Mouse (Mus musculus): ENCODE measurements around the gene Rarres2.
A peak's percentile ranks its signal among the peaks of the same experiment; 100 is the strongest.
"Not testable (repeated sequence)": the region's sequence is repeated elsewhere in the genome, so short reads cannot be mapped to it uniquely, and the experiment has no call there.

The Rarres2 gene

DNA sequence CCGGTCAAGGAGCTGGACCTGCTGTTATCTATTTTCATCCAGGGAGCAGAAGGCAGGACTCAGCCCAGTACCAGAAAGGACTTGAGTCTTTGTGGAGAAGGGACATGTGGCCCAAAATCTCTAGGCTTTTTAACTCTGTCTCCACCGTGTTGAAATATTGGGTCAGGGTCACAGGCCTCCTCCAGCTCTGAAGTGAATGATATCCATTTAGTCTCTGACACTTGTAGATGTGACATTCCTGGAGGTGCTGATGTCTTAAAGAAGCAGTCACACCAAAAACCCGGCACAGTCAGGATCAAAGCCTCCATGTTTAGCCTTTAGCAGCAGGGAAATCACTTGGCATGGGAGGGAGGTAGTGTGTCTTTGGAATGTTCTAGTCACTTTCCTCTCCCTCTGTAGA is 31.9 kb downstream of the Rarres2 start:
- no peak for DNase-seq (ENCODE audit: low spot score in 2 of 2)

DNA sequence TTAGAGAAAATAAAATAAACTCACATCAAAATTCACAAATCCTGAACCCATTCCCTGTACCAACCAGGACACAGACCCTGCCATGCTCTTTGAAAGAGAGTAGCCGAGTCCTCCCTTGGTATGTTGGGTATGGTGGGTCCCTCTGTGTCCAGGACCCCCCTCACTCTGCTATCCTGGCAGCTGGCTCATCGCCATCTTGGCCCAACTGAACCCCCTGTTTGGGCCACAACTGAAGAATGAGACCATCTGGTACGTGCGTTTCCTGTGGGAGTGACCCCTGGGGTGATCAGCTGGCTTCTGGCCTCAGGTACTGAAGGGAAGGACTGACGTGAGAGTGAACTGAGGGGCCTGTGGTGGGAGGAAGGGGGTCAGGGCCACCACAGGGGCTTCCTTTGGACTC is 32.7 kb downstream of the Rarres2 start:
- no peak for DNase-seq (ENCODE audit: low spot score in 2 of 2)

DNA sequence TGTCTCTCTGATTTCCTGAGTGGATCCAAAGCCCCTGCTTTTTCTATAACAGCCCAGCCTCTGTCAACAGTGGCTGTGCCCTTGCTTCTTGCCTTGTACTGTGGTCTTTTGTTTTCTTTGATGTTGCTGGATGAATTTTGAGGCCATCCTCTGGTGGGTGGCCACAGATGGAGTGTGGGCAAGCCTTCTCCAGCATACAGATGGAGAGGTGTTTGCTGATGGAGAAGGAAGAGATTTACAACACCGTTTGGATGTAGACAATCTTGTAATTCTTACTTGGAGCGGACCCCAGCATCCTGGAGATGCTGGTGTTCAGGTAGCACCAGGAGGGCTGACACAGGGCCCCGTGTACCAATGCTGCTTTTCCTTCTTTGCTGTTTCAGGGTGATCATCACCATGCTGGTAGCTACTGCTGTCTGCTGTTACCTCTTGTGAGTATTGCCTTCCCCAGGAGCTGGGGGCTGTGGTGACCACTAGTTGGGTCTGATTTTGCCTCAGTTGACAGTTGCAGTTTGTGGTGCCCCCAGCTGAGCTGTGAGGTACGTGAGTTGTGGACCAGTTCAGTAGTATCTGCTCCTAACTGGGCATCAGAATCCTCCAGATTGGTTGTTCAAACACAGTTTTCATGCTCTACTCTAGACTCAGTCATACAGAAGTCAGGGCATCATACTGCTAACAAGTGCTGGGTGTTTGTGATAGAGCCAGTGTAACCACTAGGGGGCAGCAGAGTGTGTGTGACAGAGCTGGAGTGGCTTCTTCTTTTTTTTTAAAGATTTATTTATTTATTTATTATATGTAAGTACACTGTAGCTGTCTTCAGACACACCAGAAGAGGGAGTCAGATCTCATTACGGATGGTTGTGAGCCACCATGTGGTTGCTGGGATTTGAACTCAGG is 33.5 kb downstream of the Rarres2 start:
- DNase-seq (ENCODE audit: low spot score in 2 of 2): peak; percentile 66 to 72

- no peak for DNase-seq (ENCODE audit: low spot score in 2 of 2)
Measured at GRCm38 (mm10) chr6:48537105-48537954, 35.3 kb downstream of the Rarres2 start, which contains the start of gene Atp6v0e2. TSS of gene Atp6v0e2 (plus strand) at chr6:48537615.

DNA sequence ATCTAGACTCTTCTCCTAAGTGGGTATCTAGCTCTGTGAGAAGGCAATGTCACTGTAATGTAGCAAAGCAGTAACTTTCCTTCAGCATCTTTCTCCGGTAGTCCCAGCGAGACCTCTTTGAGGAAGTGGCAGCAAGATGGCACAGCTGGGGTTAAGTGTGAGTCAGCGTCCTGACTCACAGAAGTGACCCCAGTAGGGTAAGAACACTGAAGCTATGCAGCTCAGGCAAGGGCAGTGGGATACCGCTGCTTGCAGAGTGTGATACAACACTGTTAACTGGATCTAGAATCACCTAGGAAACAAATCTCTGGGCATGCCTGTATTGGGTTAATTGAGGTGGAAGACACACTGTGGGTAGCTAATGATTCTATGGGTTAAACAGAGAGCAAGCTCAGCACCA is 36.5 kb downstream of the Rarres2 start:
- DNase-seq (ENCODE audit: low spot score in 2 of 2): no peak

GRCm38 (mm10) chr6:48534913-48535312 is 37.7 kb downstream of the Rarres2 start:
- no peak for DNase-seq (ENCODE audit: low spot score in 2 of 2)

DNA sequence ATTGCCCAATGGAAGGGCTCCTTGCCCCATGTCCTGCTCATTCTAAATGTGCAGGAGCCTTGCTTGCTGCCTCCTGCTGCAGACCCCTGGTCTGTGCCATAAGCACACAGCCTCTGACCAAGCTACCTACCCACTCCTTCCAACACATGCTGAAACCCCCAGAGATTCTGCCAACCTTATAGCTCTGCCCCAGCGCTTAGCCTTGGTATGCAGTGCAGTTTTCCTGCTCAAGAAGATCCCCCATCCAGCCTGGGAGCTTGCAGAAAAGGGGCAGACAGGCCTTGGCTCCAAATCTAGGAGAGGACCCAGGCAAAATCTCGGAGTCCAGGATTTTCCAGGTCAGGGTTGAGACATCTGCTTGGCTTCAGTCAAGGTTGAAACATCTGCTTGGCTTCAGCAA is 39.1 kb downstream of the Rarres2 start:
- no peak for DNase-seq (ENCODE audit: low spot score in 2 of 2)

- DNase-seq (ENCODE audit: low spot score in 2 of 2): no peak
Measured at GRCm38 (mm10) chr6:48530862-48531261, 41.7 kb downstream of the Rarres2 start.

GRCm38 (mm10) chr6:48529871-48530440 is 42.6 kb downstream of the Rarres2 start:
- no peak for DNase-seq (ENCODE audit: low spot score in 2 of 2)

DNA sequence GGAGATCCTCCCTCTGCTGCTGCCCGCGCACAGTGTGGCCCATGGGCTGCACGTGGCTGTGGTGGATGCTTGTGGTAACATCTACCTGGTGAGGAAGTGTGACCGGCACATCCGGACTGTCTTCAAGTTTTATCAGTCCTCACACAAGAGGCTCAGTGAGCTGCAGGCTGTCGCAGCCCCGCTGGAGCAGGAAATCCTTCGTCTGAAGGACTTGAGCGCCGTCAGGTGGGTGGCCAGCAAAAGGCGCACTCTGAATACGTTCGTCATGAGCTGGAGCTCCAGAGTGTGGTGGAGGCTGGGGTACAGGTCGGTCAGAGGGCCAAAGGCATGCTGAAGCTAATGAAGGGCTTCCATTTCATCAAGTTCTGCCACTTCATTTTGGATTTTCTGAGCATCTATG is 43.3 kb downstream of the Rarres2 start:
- DNase-seq (ENCODE audit: low spot score in 2 of 2): no peak

DNA sequence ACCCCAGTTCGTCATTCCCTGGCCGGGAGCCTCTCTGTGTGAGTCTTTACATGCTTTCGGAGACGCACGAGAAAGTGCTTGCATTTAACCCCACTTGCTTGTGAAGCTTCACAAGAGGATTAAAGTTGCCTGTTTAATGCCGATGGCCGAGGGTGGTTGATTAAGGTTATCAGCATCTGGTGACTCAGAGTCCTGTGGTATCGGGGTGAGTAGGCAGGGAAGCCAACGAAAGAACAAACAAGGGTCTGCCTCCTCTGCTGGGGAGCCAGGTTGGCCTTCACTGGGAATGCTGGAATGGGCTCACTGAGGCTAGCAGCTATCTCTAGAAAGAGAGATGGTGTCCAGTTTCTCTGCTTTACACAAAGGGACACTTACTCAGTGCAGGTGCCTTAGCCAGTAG is 44.7 kb downstream of the Rarres2 start:
- no peak for DNase-seq (ENCODE audit: low spot score in 2 of 2)

DNA sequence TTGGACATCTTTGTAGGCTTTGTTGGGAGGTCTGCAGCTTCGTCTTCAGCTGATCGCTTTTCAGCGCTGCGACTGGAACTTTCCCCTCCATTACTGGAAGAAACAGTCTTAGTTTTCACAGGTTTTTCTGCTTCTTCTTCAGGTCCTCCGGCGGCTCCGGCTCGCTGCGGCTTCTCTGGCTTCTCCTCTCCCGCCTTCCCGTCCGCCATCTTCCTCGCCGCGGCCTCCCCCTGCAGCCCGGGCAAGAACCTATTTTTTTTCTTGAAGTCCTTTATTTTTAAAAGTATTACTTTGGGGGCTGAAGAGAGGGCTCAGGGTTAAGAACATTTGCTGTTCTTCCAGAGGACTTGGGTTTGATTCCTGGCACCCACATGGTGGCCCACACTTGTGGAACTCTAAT is 47.7 kb downstream of the Rarres2 start:
- not testable (repeated sequence) for DNase-seq (ENCODE audit: low spot score in 2 of 2)
